Mouse (Mus musculus) inflammation-experienced regulatory T-cells, adult 6 months (primary cell): ENCODE data around the gene Pecam1. TPM values are rescaled to one million over a fixed set of nuclear protein-coding genes. Genes with fewer than 3 reads are reported as not detected.
"Not testable (repeated sequence)": the region's sequence is repeated elsewhere in the genome, so short reads cannot be mapped to it uniquely, and the experiment has no call there.

Experiments
- ATAC-seq: one replicate; pipeline ENCODE4 v1.8.0; 2017
- polyA plus RNA-seq, 3 experiments: library from polyadenylated mRNA; unstranded; fragments of 100-300 nt; shearing (Covaris generic); gene quantifications; one replicate each; pipeline ENCODE4 v1.2.1; 2017

The Pecam1 gene
- polyA plus RNA-seq, 3 experiments from 2014 or later, result 44.4 to 106 (median 100) TPM

DNA sequence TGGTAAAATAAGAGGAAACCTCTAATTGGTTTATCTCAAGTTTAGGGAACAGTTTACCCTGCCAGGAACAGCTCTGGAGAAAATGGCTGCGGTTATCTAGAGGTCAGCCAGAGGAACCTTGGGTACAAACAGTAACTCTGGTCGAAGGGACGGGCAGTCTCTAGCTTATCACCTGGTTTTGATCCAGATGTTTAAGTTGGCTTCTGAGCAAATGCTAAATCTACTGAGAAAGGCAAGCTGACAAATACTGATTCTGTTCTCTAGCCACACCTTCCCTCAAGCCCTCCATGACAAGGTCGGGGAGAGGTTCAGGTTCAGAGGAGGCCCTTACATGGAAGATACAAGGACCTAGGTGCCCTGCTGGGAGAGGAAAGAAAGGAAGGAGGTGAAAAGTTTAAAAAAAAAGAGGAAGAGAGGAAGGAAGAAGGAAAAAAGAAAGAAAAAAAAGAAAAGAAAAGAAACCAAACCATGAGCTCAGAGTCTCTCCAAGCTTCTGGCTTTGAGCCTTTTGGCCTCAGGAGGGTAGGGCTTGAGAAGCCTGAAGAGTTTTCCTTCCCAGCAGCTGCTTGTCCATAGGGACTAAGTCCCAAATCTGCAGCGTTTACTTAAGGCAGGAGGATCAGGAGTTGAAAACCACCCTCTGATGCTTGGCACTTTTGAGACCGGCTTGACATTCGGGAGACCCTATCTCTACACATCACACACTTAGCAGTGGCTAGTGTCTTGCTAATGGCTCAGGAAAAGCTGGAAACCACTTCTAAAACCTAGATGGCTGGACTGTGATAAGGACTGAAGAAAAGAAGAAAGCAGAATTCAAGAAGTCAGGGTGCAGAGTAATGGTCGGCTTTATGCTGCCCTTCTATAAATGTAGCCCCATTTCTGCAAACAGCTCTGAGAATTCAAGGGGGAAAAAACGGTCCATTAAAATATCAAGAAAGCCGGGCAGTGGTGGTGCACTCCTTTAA lies 21.7 kb downstream of the Pecam1 start:
- ATAC-seq, result no peak

DNA sequence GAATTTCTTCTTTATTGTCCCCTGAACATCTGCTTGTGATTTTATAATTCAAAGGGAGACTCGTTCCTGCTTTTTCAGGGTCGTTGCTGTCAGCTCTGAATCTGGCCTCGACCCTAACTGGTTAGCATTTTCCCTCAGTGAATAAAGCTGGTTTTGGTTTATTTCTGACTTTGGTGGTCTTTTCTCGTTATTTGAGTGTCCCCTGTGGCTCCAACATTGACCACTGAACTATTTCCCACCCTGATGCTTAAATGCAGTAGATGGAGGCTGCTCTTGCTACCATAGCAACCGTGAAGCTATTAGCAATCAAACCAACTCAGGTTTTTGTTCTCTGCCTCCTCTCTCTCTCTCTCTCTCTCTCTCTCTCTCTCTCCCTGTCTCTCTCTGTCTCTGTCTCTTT lies 22.5 kb downstream of the Pecam1 start:
- ATAC-seq, result no peak

DNA sequence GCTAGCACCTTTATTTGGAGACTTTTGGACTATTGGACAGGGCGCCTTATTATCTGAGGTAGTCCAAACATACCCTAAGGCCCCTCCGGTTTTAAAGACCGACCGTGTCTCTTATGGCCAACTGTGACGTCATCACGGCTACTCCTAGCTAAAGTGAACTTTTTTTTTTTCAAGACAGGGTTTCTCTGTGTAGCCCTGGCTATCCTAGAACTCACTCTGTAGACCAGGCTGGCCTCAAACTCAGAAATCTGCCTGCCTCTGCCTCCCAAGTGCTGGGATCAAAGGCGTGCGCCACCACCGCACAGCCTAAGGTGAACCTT lies 25.6 kb downstream of the Pecam1 start:
- not testable (repeated sequence) for ATAC-seq

DNA sequence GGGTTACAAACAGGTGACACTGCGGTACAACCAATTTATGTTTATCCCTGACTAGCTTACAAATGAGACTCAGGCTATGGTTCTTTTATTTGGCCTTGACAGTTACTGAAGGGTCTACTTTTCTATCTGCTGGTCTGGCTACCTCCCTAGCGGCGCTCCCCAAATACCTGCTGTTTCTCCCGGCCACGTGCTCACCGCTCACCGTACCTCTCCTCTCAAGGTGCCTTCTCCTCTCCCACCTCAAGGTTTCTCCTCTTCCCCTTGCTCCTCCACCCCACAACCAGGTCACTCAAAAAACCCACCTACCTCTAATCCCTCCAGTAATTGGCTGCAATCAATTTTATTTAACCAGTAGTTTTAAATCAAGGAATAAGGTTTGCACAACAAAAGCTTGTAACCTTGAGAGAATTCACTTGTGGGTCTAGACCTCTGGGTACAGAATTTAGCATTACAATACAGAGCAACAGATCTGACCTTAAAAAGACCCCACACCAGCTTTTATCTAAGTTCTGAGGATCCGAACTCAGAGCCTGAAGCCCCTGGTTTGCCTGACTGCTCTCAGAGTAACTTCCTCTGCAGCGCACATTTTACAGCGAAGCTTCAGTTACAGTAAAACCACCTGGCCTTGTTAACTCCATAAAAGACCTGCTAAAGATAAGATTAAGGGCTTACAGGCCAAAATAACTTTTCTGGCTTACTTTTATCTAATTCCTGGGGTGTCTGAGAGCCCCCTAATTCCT lies 26.1 kb downstream of the Pecam1 start:
- ATAC-seq, result no peak

DNA sequence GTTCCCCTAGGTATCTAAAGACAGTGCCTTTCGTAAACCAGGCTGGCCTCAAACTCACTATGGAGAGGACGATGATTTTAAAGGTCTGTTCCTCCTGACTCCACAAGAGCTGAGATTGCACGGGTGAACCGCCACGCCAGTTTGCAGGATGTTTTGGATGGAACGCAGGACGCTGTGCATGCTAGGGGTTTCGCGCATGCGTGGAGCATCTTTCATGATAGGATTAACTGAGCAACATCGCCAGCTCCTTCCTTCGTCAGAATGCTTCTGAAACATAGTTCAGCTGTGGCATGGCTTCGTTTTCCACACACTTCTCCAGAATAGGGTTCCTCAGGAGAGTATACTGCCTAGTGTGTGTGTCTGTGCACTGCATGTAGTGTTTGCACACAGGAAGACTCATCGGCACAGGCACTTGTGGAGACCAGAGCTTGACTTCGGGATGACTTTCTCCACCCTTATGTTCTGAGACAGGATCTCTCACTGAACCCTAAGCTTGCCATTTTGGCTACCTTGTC lies 26.8 kb downstream of the Pecam1 start:
- ATAC-seq, result no peak

DNA sequence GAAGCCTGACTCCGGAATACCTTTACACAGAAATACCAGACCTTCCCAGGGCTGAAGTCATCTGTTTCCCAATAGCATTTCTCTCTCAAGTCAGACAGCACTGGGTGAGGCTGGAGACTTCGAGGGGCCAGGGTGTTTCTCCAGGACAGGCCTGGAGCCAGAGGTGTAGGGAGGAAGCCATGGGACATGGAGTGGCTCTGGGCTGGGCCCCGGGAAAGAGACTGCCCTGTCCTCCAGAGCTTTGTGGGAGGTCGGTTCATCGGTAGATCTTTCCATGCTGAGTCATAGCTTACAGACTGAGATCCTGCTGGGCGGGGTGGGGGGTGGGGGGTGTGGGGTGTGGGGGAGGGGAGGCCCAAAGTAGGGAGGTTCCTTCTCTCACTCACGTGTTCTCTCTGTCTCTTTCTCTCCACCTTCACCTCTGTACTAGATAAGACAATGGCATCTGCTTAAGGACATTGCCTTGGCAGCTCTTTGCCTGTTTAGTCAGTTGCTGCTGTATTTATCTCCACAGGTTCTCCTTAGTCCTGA lies 27.5 kb downstream of the Pecam1 start:
- no peak for ATAC-seq

DNA sequence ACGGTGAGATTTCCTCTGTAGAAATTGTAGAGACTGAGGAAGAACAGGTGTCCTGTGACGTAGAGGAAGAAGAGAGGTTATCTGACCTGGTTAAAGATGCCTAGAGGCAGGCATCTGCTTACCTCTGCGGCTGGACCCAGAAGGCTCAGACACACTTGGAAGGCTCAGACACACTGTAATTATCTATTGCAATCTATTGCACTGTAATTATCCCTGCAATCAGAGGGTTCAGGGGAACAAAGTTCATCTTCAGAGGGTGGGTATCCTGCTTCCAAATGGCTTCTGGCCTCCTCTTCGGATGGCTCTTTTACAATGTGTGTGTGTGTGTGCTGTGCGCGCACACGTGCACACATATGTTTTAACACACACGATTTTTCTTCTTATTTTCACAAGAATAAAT lies 30.0 kb downstream of the Pecam1 start:
- no peak for ATAC-seq

DNA sequence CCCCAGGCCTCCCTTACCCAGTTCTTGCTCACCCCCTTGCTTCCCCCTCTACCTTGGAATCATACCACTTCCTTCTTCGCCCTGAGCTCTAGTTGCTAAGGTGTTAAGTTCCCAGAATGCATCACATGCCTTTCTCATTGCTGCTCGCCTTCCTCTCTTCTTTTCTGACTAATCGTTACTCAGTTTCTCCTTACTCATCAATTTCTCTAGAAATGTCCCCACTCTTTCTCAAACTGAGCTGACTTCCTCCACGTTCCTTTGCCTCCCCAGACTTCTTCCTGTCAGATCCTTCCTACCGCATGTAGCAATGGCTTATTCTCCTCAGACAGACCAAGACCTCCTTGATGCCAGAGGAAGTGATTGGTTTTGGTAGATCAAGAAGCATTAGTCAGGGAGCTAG lies 33.9 kb downstream of the Pecam1 start:
- peak; percentile 78 for ATAC-seq

DNA sequence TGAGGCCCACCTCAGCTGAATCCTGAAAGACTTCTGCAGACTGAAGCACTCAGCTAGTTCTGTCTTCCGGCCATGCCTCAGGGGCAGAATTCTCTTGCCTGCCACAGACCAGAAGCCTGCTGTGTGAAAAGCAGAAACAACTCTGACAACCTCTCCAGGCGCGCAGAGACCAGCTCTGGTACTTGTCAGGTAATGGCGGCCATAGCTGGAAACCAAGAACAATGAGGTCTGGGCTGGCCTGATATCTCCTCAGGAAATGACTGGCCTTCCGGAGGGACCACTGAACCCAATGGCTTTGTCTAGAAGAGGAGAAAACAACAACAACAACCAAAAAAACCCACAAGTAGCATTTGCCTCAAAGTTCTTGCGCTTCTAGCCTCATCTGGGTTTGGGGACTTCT lies 35.4 kb downstream of the Pecam1 start:
- ATAC-seq, result no peak

DNA sequence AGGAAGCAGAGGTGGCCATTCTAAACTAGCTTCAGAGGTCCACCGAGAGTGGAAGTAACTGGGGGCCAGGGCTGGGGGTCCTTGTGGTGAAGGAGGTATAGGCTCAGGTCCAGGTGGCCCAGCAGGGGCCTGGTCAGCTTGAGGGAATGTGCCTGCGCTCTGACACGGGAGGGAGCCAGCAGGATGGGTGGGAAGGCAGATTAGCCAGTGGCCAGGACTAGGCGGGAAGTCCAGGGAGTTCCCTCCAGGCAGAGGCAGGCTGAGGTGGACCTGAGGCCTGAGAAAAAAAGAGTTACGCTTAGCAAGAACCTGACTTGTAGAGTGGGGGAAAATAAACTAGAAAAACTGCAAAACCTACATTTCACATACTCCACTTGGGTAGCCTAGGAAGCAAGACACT lies 39.6 kb downstream of the Pecam1 start:
- no peak for ATAC-seq

DNA sequence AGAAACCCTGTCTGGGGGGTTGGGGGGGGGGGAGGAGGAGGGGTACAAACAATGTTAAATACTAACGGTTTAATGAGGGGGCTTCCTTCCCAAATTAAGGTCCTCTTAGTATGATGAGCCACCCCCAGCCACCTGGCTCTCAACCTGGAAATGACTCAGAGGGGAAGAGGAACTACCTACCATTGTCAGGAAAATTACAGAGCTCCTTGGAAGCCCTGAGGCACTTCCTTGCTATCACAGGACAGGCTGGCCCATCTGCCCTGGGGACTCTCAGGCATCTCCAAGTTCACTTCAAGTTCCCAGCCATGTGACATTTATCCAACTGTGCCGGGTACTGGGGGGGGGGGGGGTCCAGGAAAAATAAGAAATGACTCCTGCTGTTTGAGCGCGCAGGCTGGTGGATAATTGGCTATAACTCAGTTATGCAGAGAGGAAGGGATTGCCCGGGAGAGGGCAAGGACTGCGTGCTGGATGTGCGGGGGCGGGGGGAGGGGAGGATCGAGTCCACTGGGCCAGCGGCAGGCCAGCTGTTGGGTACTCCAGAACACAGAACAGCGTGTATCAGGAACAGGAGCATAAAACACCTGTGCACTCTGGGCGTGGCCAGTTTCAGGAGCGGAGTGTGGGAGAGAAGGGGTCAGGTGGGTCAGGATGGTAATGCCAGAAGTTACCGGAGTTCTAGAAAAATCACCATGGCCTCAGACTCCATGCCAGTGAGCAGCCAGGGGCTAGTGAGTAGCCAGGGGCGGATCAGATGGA lies 41.0 kb downstream of the Pecam1 start:
- ATAC-seq, result no peak

DNA sequence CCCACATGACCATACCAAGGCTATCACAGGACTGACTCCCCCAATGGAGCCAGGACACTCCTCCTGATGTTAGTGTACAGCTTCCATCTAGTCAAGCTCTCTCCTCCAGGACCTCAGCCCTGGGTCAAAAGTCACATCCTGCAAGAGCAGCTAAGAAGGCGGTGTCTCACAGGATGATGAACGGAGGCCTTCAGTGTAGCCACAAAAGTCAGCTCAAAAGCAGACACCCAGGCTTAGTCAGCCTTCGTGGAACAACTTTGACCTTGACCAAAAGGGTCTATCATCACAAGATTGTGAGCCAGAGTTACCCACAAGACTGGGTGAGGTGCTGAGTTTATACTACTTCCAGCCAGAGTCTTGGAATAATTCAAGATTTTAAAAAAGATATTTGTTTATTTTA lies 42.6 kb downstream of the Pecam1 start:
- no peak for ATAC-seq

DNA sequence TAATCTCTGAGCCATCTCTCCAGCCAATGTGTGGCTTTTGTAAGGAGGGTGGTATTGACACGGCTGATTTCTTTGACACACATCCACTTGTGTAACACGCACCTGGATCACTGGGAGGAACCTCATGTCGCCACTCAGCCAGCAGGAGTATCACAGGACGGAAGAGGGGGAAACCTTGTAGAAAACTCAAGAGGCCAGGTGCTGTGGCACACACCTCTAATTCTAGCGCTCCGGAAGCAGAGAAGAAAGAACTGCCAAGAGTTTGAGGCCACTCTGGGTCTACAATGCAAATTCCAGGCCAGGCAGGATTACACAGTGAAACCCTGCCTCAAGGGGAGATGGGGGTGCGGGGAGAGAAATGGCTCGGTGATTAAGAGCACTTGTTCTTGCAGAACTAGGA lies 43.3 kb downstream of the Pecam1 start:
- no peak for ATAC-seq

DNA sequence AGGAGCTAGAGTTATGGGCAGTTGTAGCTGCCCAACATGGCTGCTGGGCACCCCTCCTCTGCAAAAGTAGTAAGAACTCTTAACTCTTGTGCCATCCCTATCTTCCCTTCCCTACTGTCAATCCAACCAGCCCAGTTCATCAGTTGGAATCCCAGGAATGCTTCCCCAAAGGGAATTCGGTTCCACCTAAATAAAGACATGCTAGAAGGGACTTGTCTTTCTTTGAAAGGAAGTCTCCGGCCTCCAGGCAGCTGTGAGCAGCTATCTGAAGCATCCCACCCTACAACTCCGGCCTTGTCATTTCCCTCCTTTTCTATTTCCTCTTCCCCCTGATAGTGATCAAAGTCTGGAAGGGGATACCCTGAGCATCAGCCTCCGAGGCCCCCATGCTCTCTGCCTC lies 44.2 kb downstream of the Pecam1 start:
- ATAC-seq, result no peak

DNA sequence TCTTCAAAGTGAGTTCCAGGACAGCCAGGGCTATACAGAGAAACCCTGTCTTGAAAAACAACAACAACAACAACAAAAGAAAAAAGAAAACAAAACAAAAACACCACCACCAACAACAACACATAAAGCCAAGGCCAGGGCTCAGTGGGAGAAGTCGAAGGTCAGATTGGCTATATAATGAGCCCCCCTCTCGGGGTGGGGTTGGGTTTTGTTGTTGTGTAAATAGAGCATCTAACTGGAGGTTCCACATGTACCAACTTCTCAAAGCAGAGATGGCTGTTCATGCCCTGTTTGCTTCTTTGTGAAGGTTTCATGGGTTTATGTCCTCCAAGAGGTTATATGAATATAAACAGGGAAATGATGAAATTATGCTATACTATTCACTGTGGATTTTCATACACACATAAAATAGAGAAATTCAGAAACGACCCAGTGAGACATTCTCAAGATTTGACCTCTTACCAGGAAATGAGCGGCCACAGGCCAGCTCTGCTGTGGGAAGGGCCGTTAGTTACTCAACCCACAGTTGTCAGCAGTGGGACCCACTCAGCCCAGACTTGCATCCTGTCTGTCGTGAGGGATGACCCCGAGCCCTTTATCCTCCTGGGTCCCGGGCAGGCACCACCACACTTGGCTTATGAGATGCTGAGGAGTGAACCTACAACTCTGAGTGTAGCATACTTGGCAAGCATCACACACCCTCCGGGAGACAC lies 45.9 kb downstream of the Pecam1 start:
- no peak for ATAC-seq

DNA sequence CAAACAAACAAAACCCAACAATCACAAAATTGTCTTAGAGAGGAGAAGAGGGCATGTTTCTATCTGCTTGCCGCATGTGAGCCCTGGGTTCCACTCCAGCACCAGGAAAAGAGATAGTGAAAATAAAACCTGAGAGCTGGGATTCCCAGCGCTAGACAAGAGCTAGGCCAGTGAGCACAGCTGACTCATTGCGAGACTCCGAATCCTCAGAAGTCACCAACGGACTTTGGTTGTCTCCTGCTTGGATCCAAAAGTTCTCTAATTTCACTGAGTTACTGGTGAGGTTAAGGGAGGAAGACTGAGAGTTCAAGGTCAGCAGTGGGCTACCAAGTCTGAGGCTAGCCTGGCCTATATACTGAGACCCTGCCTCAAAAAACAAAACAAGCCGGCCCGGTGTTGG lies 46.5 kb downstream of the Pecam1 start:
- no peak for ATAC-seq

DNA sequence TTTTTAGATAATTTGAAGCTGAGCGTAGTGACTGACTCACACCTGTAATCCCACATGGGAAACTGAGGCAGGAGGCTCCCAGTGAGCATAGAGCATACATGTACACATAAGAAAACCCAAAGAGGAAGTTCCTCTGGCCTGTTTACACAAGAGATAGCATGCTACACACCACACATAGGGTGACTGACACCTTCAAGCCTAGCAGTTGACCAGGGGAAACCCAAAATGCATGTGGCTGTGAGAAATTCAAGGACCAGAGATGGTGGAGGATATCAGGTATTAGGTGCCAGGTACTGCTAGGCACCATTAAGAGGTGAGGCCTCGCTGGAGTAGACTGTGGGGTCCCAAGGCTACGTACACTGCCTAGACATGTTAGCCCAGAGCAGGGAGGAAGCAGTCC lies 47.8 kb downstream of the Pecam1 start:
- no peak for ATAC-seq

DNA sequence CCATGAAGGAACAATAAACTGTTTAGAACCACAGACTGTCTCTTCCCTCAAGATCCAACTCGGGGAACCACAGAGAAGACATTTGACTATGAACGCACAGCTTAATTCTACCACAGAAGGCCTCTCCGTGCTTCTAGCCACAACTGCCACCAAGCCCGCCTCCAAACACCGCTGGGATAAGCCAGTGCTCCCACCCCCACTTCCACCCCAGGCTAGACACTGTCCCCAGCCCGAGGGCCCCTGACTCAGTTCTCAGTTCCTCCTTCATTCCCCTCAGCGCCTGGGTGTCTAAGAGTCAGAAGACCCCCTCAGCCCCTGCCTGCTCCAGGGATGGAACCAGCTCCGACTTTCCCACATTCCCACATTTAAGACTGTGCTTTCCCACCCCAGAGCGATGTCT lies 48.8 kb downstream of the Pecam1 start:
- ATAC-seq, result no peak

DNA sequence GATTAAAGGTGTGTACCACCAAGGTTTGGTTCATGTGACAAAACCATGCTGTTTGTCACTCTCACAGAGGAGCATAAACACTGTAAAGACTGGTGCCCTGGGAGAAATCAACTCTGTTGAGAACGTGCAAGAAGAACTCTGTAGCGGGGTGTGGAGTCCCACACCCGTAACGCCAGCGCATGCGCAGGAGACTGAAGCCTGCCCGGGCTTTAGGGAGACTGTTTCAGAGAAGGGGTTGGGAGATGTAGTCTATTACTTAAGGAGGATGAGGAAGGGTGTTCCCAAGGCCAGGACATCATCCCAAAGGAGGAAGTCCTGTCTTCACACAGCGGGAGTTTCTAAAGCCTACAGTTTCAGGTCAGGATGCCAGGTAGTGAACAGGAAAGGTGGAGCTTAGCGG lies 51.3 kb downstream of the Pecam1 start:
- ATAC-seq, result no peak

DNA sequence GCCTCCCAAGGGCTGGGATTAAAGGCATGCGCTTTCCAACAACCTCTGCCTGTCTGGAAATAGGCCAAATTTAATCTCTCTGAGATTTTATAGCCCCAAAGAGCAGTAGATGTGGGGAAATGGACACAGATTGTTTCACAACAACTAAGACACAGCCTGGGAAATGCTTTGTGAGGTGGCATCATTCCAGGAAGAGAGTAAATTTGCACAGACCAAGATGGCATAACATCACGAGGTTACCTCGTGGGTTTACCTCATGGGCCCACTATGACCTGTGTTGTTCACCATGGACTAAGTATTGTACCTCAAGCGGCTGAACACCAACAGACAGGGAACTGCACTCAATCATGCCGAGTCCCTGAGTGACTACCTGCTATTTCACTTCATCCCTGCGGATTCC lies 52.1 kb downstream of the Pecam1 start:
- no peak for ATAC-seq

DNA sequence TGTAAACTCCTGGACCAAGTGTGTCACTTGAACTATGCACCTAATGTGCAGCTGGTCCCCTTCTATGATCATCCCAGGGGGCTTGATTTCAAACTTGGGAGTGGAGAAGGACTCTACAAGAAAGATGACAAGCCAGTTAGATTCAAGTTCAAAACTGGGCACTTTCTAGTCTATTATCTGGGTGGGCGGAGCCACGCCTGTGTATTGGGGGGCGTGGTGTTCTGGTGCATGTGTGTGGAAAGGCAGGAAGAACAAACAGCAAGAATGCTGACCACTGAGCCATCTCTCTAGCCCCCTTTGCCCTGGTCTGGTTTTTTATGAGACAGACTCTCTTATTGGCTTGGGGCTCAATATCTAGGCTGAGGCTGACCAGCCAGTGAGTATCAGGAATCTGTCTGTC lies 54.5 kb downstream of the Pecam1 start:
- ATAC-seq, result no peak

DNA sequence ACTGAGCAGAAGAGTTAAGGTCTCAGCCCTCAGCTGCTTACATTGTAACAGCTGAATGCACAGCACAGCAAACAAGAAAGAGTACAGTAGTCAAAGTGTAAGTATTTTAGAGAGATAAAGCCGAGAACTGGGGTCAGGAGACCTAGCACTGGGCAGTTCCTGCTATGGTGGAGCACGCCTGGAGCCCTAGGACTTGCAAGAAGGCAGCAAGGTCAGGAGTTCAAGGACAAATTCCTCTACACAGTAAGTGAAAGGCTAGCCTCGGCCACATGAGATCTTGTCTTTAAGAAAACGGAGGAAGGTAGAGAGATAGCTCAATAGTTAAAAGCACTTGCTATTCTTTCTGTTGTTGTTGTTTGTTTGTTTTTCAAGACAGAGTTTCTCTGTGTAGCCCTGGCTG lies 57.5 kb downstream of the Pecam1 start:
- ATAC-seq, result no peak
